Mouse (Mus musculus) spleen, postnatal 0 days (tissue): ENCODE results near the gene Otp. TPM values are rescaled to one million over a fixed set of nuclear protein-coding genes. Genes with fewer than 3 reads are reported as not detected.

ENCODE experiments used
- polyA plus RNA-seq: library from polyadenylated mRNA; unstranded; fragments of >200 nt; fragmentation: Nextera tagmentation; extraction: Ambion mirVana; gene quantifications from 2 replicates; pipeline ENCODE4 v1.2.1, GENCODE M21; 2015

Gene Otp
- not detected in 2 replicates for polyA plus RNA-seq

GRCm38 (mm10) chr13:94875396-94875880 is at the start of gene Otp:
Otp (plus strand) TSS chr13:94875602.

Other genes with a start within 250 kb of the Otp start
- 130 and 142 TPM in 2 replicates for gene Tbca, start 86.7 kb upstream of the Otp start, polyA plus RNA-seq
- 8.5 and 11.3 TPM in 2 replicates for gene Wdr41, start 100.7 kb downstream of the Otp start, polyA plus RNA-seq